Mouse (Mus musculus): ENCODE results near the gene Igf2. TPM values are rescaled to one million over a fixed set of nuclear protein-coding genes. Genes with fewer than 3 reads are reported as not detected.

Gene Igf2
- polyA plus RNA-seq, 1 experiment from 2014 or later: 452 TPM

DNA sequence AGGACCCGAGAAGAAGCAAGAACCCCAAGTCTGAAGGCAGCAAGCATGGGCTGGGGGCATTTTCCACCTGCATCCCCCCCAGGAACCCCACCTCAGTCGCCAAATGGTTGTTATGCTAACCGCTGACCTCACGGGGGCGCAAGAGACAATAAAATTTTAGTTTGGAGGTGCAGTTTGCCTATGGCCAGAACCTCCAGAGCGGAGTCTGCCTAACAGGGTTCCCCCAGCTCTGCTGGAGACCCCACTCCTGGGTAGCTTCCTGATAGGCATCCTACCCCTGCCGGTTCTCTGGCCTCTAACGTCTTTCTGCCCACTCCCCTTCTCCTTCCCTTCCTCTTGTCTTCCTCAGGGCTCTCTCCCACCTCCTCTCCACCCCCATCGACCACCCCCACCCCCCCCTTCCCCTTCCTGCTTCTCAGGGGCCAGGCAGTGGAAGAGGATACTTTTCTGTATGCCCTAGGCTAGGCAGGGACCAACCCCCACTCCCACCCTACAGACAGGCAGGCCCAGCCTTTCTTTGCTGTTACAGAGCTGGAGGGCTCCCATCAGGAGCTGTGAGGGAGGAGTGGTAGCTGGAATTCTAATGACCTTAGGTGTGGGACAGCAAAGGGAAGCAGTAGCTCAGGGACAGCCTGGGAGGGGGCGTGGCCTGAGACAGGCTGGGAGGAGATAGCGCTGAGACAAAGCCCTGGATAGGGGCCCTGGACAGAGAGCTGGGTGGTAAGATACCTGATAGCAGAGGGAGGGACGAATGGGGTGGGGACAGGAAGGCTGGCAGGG lies 55.8 kb downstream of the Igf2 start:
- Histone ChIP-seq H3K4me2 (peak overlapping the region; percentile 51), H3K9me3 (ENCODE audit: low read depth, low read length) (no peaks in the 10 kb centered on the region), H3K27ac (ENCODE audit: low read depth) (peak overlapping the region; percentile 88), H3K4me3 (ENCODE audit: low read depth, low read length) (peak overlapping the region; percentile 4; the same call in 1 of the 2 replicates), H3K36me3 (ENCODE audit: insufficient read depth) (no peaks in the 10 kb centered on the region), H3K4me1 (ENCODE audit: insufficient read depth) (peaks cover 20% of the 10 kb centered on the region), H3K9ac (peak overlapping the region; percentile 23; the same call in 1 of the 2 replicates), H3K27me3 (ENCODE audit: insufficient read depth, low read length) (no peaks in the 10 kb centered on the region)
- ATAC-seq (ENCODE audit: insufficient read depth) (peak; percentile 95), DNase-seq (peak; percentile 88)
- peak; percentile 81 for TF ChIP-seq CTCF (IDR thresholded peaks at IDR 0.05; ENCODE audit: low read depth)
- 3% methylated on average over 12 of the region's 12 CpGs for WGBS

DNA sequence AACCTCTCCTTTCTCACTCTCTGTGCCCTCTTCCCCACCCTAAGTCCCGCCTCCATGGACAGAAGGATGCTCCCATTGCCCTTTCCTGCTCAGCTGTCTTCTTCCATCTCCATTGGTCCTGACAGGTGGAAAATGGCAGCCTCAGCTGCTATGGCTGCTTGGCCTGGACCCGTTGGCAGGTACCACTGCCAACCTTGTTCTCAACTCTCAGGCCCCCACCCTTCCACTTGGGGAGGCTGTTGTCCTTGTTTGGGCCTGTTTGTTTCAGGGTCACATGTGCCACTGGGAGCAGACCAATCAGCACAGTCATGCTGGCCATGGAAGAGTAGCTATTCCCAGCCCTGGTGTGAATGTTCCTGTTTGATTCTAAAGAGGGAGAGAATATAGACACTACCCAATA lies 65.7 kb downstream of the Igf2 start:
- no peak overlapping the region for H3K9ac ChIP-seq
- ATAC-seq (ENCODE audit: insufficient read depth) (no peak), DNase-seq (no peak)
- H3K36me3 ChIP-seq (ENCODE audit: insufficient read depth): no peaks in the 10 kb centered on the region
- WGBS: 73% methylated on average over 2 of the region's 2 CpGs
- no peak overlapping the region for H3K4me3 ChIP-seq (ENCODE audit: low read depth, low read length)
- no peak overlapping the region for H3K27ac ChIP-seq (ENCODE audit: low read depth)
- no peaks in the 10 kb centered on the region for H3K4me1 ChIP-seq (ENCODE audit: insufficient read depth)
- no peak for TF ChIP-seq CTCF (IDR thresholded peaks at IDR 0.05; ENCODE audit: low read depth)
- H3K4me2 ChIP-seq: no peak overlapping the region
- no peaks in the 10 kb centered on the region for H3K27me3 ChIP-seq (ENCODE audit: insufficient read depth, low read length)
- no peaks in the 10 kb centered on the region for H3K9me3 ChIP-seq (ENCODE audit: low read depth, low read length)

MicroRNAs encoded within 50 kb of the gene (microRNA counts, 519-probe panel; counts per million panel counts)
- 1,790 counts per million, percentile 16 among the panel's probes with 10 or more counts for microRNA mmu-miR-483

Small RNA genes within 50 kb of the gene (microRNA-seq; reads per million reads assigned to microRNA genes)
- gene Mir483 (ENCODE audit: borderline number of aligned reads): 1,323 reads per million, percentile 75 among the genes with 10 or more reads in this experiment

Other genes starting within 250 kb of the Igf2 start
- gene Syt8, start 232.0 kb downstream of the Igf2 start, polyA plus RNA-seq (2014; fragmentation: Nextera tagmentation; extraction: Ambion mirVana): not detected in 2 replicates
- gene Tnni2, start 225.0 kb downstream of the Igf2 start, polyA plus RNA-seq (2014; fragmentation: Nextera tagmentation; extraction: Ambion mirVana): 0.86 and 1.6 TPM in 2 replicates
- gene Lsp1, start 206.0 kb downstream of the Igf2 start, polyA plus RNA-seq (2014; fragmentation: Nextera tagmentation; extraction: Ambion mirVana): 98.0 and 99.6 TPM in 2 replicates
- 1.5 and 2.5 TPM in 2 replicates for gene Tnnt3, start 168.0 kb downstream of the Igf2 start, polyA plus RNA-seq (2014; fragmentation: Nextera tagmentation; extraction: Ambion mirVana)
- 20.3 and 31.0 TPM in 2 replicates for gene Mrpl23, start 134.1 kb downstream of the Igf2 start, polyA plus RNA-seq (2014; fragmentation: Nextera tagmentation; extraction: Ambion mirVana)
- gene Gm49394, start 3.1 kb upstream of the Igf2 start, polyA plus RNA-seq (2014; fragmentation: Nextera tagmentation; extraction: Ambion mirVana): not detected in 2 replicates
- not detected in 2 replicates for gene Ins2, start 76.6 kb upstream of the Igf2 start, polyA plus RNA-seq (2014; fragmentation: Nextera tagmentation; extraction: Ambion mirVana)